Mouse (Mus musculus) CH12.LX (cell line): ENCODE data around the gene Grk5. TPM values are rescaled to one million over a fixed set of nuclear protein-coding genes. Genes with fewer than 3 reads are reported as not detected.
A peak's percentile ranks its signal among the peaks of the same experiment; 100 is the strongest.

ENCODE experiments used
- DNase-seq: peaks from one replicate; pipeline ENCODE4 v3.0.0-alpha.2; 2013; ENCODE audit errors: extremely low read depth
- H3K27ac ChIP-seq: 2 replicates; pipeline ENCODE4 v1.5.1; 2012; ENCODE audit warnings: low read depth, mild to moderate bottlenecking, control low read depth, moderate library complexity; ENCODE audit not compliant: insufficient read depth
- H3K27me3 ChIP-seq: replicated peaks from 2 replicates; pipeline ENCODE3; 2012; ENCODE audit warnings: inconsistent platforms
- H3K36me3 ChIP-seq, 2 experiments: replicated peaks in 1 of 2; 2 replicates each; pipeline versions ENCODE3 to v1.6.1; 2012; ENCODE audit warnings: inconsistent platforms in 1 of 2, low read length in 1 of 2, mild to moderate bottlenecking in 1 of 2, mixed read lengths in 1 of 2, moderate library complexity in 1 of 2; ENCODE audit not compliant: control insufficient read depth in 1 of 2, insufficient read depth in 1 of 2
- H3K4me1 ChIP-seq, 2 experiments: 2 replicates each; pipeline ENCODE4 v1.6.1; 2012; ENCODE audit warnings: inconsistent platforms in 1 of 2, moderate library complexity in 1 of 2; ENCODE audit not compliant: insufficient read depth in 2 of 2, control insufficient read depth in 1 of 2
- H3K4me2 ChIP-seq: 2 replicates; pipeline ENCODE4 v1.6.1; 2012; ENCODE audit warnings: low read depth, mild to moderate bottlenecking, control low read depth; ENCODE audit not compliant: poor library complexity, insufficient read depth, severe bottlenecking
- H3K4me3 ChIP-seq, 3 experiments: fragments of 150-350 bp in 1 of 3; sonication (generic) in 1 of 3; replicated peaks in 1 of 3; 2 replicates each; pipeline versions ENCODE3 to v1.5.1; 2011 to 2012; ENCODE audit warnings: low read depth in 2 of 3, low read length in 2 of 3, mild to moderate bottlenecking in 2 of 3, moderate library complexity in 2 of 3, control low read depth in 1 of 3, improper control_type of control experiment in 1 of 3, inconsistent platforms in 1 of 3, mixed read lengths in 1 of 3; ENCODE audit not compliant: poor library complexity in 1 of 3
- H3K79me2 ChIP-seq: replicated peaks from 2 replicates; pipeline ENCODE4 v1.6.1; 2012; ENCODE audit warnings: mild to moderate bottlenecking, moderate library complexity; ENCODE audit not compliant: control insufficient read depth, poor library complexity, insufficient read depth, severe bottlenecking; ENCODE audit errors: extremely low read depth
- H3K9ac ChIP-seq: 2 replicates; pipeline ENCODE4 v1.6.1; 2012; ENCODE audit warnings: low read depth, mild to moderate bottlenecking, control low read depth, moderate library complexity; ENCODE audit not compliant: insufficient read depth
- H3K9me3 ChIP-seq: replicated peaks from 2 replicates; pipeline ENCODE3; 2012; ENCODE audit warnings: low read length, inconsistent platforms, mixed read lengths
- CHD2 ChIP-seq: IDR thresholded peaks from 2 replicates; pipeline ENCODE4 v1.6.1; 2011; ENCODE audit warnings: low read length, improper control_type of control experiment
- E2F4 ChIP-seq: IDR thresholded peaks from 2 replicates; pipeline ENCODE4 v1.6.1; 2011; ENCODE audit warnings: low read depth, low read length, improper control_type of control experiment; ENCODE audit not compliant: insufficient replicate concordance
- EP300 ChIP-seq: IDR thresholded peaks from 2 replicates; pipeline ENCODE4 v1.6.1; 2011; ENCODE audit warnings: low read length, improper control_type of control experiment
- ETS1 ChIP-seq: conservative IDR thresholded peaks from 2 replicates; pipeline ENCODE4 v1.6.1; 2012; ENCODE audit warnings: low read depth, mild to moderate bottlenecking, inconsistent platforms, low read length, improper control_type of control experiment, moderate library complexity
- GABPA ChIP-seq: IDR thresholded peaks from 2 replicates; pipeline ENCODE4 v1.6.1; 2012; ENCODE audit warnings: low read depth, low read length, improper control_type of control experiment, inconsistent platforms; ENCODE audit not compliant: insufficient replicate concordance
- JUND ChIP-seq: conservative IDR thresholded peaks from 2 replicates; pipeline ENCODE4 v1.6.1; 2011; ENCODE audit warnings: low read depth, low read length, improper control_type of control experiment
- KAT2A ChIP-seq: IDR thresholded peaks from 2 replicates; pipeline ENCODE4 v1.6.1; 2012; ENCODE audit warnings: low read length, improper control_type of control experiment, inconsistent platforms; ENCODE audit not compliant: insufficient replicate concordance
- MXI1 ChIP-seq: IDR thresholded peaks from 2 replicates; pipeline ENCODE4 v1.6.1; 2011; ENCODE audit warnings: mild to moderate bottlenecking, low read depth, low read length, improper control_type of control experiment
- NELFE ChIP-seq: IDR thresholded peaks from 2 replicates; pipeline ENCODE4 v1.6.1; 2011; ENCODE audit warnings: low read depth, low read length, improper control_type of control experiment
- POLR2A ChIP-seq: IDR thresholded peaks from 2 replicates; pipeline ENCODE4 v1.6.1; 2011; ENCODE audit warnings: low read depth, mild to moderate bottlenecking, improper control_type of control experiment, low read length
- RCOR1 ChIP-seq: conservative IDR thresholded peaks from 2 replicates; pipeline ENCODE4 v1.6.1; 2012; ENCODE audit warnings: low read depth, mild to moderate bottlenecking, inconsistent platforms, low read length, improper control_type of control experiment
- SIN3A ChIP-seq: IDR thresholded peaks from 2 replicates; pipeline ENCODE4 v1.6.1; 2012; ENCODE audit warnings: low read length, improper control_type of control experiment, inconsistent platforms
- SMC3 ChIP-seq: IDR thresholded peaks from 2 replicates; pipeline ENCODE4 v1.6.1; 2011; ENCODE audit warnings: low read depth, low read length, improper control_type of control experiment
- TBP ChIP-seq: conservative IDR thresholded peaks from 2 replicates; pipeline ENCODE4 v1.6.1; 2011; ENCODE audit warnings: low read depth, low read length, improper control_type of control experiment
- TCF12 ChIP-seq: IDR thresholded peaks from 2 replicates; pipeline ENCODE4 v1.6.1; 2014; ENCODE audit warnings: low read depth, mild to moderate bottlenecking, inconsistent platforms, low read length, improper control_type of control experiment
- ZNF384 ChIP-seq: IDR thresholded peaks from 2 replicates; pipeline ENCODE4 v1.6.1; 2012; ENCODE audit warnings: low read depth, low read length, improper control_type of control experiment, inconsistent platforms
- dilution Hi-C: fragments of 300-500 bp; cut with MboI; formaldehyde crosslinking; loops from 2 replicates; pipeline ENCODE4 v1.14.3; 2020; ENCODE audit warnings: low sequenced_read_pairs; ENCODE audit not compliant: extremely low pct_unique_long_range_greater_than_20kb, extremely low pct_ligation_motif_present
- in situ Hi-C: fragments of 300-500 bp; cut with MboI; formaldehyde crosslinking; loops from 3 replicates; pipeline ENCODE4 v1.14.3; 2019; ENCODE audit warnings: low sequenced_read_pairs, low pct_ligation_motif_present, low pct_unique_long_range_greater_than_20kb, mixed read lengths
- polyA plus RNA-seq: library from polyadenylated mRNA; unstranded; fragments of >175 nt; gene quantifications from 2 replicates; pipeline ENCODE4 v1.2.1, GENCODE M21; 2012; ENCODE audit warnings: low read depth; ENCODE audit not compliant: insufficient read length
- total RNA-seq, 2 experiments: library from RNA; depleted of rRNA; stranded (reverse); fragments of 300-350 nt in 1 of 2; fragments of >200 nt in 1 of 2; gene quantifications; 2 replicates each; pipeline ENCODE4 v1.2.3; 2012 to 2014

Grk5 gene
- total and polyA plus RNA-seq, 3 experiments = 5.7 to 11.5 (median 7.6) TPM

GRCm38 (mm10) chr19:60999652-61000051 is 110.1 kb downstream of the Grk5 start:
- no peak overlapping the region for H3K4me3 ChIP-seq
- no peaks in the 10 kb centered on the region for H3K27me3 ChIP-seq
- H3K4me2 ChIP-seq = peak overlapping the region; percentile 3; the same call in 1 of the 2 replicates
- peak overlapping the region; percentile 29 for H3K9ac ChIP-seq
- no peaks in the 10 kb centered on the region for H3K79me2 ChIP-seq
- H3K36me3 ChIP-seq = peaks cover 3 to 27% of the 10 kb centered on the region in 2 experiments
- H3K27ac ChIP-seq = no peak overlapping the region
- dilution Hi-C loops = no loop called here
- TF ChIP-seq TBP = no peak
- TF ChIP-seq JUND = no peak
- peak; percentile 92 for TF ChIP-seq ZNF384
- TF ChIP-seq CHD2 = 0 out of 2 replicates have a peak, but pooled peaks have one; percentile 14
- peak; percentile 29 for DNase-seq
- no peaks in the 10 kb centered on the region for H3K9me3 ChIP-seq
- in situ Hi-C loops = no loop called here
- peaks cover 11 to 55% of the 10 kb centered on the region in 2 experiments; a peak in 3 of 4 replicates for H3K4me1 ChIP-seq

- Histone ChIP-seq H3K4me1 (peaks cover 11 to 57% of the 10 kb centered on the region in 2 experiments; a peak in 3 of 4 replicates), H3K9me3 (no peaks in the 10 kb centered on the region), H3K27me3 (no peaks in the 10 kb centered on the region), H3K36me3 (peaks cover 3 to 32% of the 10 kb centered on the region in 2 experiments), H3K27ac (no peak overlapping the region), H3K9ac (no peak overlapping the region), H3K79me2 (no peaks in the 10 kb centered on the region), H3K4me3 (no peak overlapping the region), H3K4me2 (no peak overlapping the region)
- dilution Hi-C loops (no loop called here), in situ Hi-C loops (no loop called here)
- TF ChIP-seq MXI1 = no peak
- no peak for TF ChIP-seq EP300
- TF ChIP-seq ZNF384 = no peak
- TF ChIP-seq ETS1 = no peak
- TF ChIP-seq E2F4 = no peak
- TF ChIP-seq NELFE = no peak
- TF ChIP-seq JUND = no peak
- TF ChIP-seq TCF12 = no peak
- no peak for TF ChIP-seq RCOR1
- TF ChIP-seq GABPA = no peak
- TF ChIP-seq SMC3 = no peak
- TF ChIP-seq SIN3A = no peak
- TF ChIP-seq KAT2A = no peak
- TF ChIP-seq POLR2A = no peak
- DNase-seq = no peak
Observed at GRCm38 (mm10) chr19:61000958-61001357, 111.4 kb downstream of the Grk5 start.
